Mouse (Mus musculus): ENCODE measurements around the gene Spata25.

DNA sequence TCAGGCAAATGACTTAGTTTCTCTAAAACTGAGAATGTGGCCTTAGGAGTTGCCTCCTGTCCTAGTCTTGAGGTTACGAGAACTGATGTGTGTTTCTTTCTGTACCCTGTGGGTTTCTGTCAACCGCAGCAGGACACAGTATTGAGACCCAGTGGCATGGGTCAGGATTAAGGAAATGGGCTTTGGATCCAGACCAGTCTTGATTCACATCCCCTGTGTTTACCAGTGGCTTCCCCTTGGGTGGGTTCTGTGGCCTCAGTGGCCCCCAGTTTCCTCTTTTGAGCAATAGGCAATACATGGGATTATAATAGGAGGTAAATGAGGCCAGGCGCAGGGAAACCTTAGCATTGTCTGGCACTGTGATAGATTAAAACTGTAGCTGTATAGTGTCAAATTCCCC lies 41.3 kb downstream of the Spata25 start:
- TF ChIP-seq POLR2A (IDR thresholded peaks at IDR 0.05; ENCODE audit: low read depth, low read length) = no peak
- no peak for TF ChIP-seq CTCF (IDR thresholded peaks at IDR 0.05; ENCODE audit: extremely low read depth, insufficient read depth, insufficient read length, insufficient replicate concordance)

All from spleen, adult 2 months (tissue).